Mouse (Mus musculus) cerebral cortex, adult 2 months (tissue): ENCODE results near the gene 4932438H23Rik.

Experiments
- WGBS: fragments of 180-500 bp; shearing (Covaris S2); methylation state at CpG from one replicate; pipeline ENCODE4 v1.1.7; 2018; 5-methylcytosine and 5-hydroxymethylcytosine counted together

4932438H23Rik gene

DNA sequence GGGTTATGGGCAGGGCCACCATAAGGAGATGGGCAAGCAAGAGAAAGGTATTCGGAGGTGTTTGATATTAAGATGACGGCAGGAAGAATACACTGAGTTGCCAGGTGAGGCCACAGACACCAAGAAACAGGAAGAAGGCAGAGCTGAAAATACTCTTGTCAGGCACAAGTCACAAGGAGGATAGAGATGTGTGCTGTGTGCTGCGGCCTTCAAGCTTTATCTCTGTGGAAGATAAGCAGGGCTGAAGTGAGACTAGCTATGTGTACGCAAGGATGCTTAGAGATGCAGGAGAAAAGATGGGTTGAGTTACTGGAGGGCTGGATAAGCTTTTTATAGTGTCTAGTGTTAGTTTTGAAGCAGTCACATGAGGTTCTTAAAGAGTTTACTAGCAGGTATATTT is 37.7 kb downstream of the 4932438H23Rik start:
- 84% methylated on average over 4 of the region's 4 CpGs for WGBS

DNA sequence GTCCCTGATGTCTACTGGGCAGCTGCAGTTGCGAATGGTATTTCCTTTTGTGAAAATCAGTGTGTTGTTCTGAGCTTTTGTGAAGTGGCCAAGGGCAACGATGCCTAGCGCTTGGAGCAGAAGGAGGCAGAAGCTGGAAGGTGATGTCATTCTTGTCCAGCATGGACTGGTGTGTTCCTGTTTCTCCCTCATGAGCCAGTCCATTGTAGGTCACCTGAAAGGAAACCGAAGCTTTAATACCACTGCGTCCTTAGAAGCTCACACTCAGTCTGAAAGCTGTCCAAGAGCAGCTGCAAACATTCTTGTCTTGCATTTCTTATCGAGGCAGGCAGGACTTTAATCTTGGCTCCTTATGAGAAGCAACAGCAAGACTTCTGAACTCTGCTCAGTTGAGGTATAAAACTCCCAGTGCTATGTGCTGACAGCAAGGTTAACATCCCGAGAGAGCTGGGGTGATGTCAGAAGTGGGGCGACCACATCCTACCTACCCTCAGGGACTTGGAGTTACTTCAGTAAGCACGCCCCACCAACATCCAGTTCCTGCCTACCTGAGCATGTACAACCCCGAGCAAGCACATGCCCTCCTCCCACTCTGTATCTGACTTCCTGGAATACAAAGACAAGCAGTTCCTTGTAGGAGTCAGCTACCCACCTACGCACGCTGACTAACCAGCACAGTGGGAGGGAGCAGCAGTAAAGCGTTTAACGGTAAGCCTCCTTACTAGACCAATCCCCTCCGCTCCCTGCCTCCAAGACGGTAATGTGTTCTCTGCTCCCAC is 38.7 kb downstream of the 4932438H23Rik start:
- 34% methylated on average over 16 of the region's 16 CpGs for WGBS

DNA sequence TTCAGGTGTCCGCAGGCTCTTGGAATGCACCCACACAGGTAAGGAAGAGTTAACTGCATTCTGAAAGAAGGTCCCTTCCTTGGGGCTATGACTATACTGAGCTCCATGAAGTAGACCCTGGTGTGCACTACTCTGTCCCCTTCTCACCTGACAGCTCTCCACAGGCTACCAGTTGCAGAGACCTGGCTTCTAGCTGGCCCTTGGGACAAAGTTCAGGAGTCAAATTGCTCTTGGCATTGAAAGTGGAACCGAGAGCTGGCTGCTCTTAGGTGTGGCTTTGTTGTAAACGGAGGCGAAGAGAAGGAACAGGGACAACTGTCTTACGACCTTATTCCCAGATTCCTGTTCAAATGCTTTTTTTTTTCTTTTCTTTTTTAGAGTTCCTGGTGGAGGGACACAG is 39.8 kb downstream of the 4932438H23Rik start:
- WGBS: 93% methylated on average over 5 of the region's 5 CpGs

DNA sequence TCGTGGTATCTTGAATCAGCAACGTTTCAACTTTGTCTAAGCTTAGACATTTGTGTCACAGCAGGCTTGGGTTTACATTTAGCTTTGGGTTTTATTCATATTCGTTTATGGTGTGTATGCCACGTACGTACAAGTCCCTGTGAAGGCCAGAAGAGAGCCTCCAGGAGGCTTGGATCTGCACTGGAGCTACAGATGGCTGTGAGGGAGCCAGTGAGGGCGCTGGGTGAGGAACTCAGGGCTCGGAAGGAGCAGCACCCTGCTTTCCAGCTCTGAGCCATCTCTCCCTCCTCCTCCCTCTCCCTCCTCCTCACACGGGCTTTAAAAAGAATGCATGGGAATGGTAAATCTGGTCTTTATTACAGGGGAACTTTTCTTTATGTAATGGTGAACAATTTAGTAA is 41.3 kb downstream of the 4932438H23Rik start:
- 36% methylated on average over 8 of the region's 8 CpGs for WGBS

DNA sequence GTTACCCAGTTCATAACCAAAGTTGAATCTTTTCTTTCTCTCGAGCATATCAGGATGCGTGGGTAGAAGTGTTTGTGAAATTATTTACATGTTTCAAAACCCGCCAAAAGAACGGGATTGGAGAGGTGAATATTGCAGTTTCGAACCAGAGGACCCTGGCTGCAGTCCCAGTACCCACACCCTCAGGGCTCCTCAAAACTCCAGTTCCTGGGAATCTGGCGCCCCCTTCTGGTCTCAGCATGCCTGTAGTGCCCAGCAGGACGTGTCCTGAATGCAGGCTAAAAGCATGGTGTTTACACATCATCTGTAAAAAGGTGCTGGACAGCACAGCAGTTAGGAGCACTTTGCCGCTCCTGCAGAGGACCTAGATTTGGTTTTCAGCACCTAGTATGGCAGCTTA is 49.4 kb downstream of the 4932438H23Rik start:
- 56% methylated on average over 8 of the region's 8 CpGs for WGBS

DNA sequence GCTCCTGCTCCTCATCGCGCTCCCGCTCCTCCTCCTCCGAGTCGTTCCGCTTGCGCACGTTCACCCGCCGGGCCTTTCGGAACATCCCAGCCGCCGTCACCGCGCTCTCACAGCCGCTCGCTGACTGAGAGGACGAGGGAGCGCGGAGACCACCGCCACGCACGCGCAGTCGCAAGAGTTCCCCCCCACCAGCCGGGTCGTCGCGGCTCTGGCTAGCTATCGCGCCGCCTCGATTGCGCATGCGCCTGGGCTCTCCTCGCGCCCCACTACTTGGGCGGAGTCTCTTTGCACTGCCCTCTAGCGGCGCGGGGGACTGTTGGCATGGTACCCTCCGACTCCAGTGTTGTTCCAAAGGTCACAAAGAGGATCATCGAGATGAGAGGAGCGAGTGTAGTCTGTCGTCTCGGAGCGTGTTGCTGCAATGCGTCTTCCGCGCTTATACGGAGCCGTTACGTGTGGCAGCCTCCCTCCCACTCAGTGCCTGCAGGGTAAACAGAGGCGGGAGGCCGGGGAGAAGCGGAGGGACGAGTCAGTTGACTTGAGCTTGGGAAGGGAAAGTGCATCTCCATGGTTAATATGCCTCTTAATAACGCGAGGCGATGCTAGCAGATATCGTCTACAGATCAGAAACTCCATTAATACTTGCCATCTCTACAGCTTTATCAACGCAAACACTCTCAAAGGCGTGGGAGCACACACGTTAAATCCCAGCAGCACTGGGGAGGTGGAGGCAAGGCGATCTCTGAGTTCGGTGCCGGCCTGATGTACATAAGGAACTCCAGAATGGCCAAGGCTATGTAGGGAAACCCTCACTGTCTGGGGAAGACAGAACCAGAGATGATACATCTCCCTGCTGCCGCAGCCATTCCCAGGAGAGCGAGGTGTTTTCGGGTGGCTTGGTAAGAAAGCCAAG is 50.4 kb downstream of the 4932438H23Rik start, which contains the start of gene Paxbp1:
Gene Paxbp1 (minus strand): TSS at position 274 of the 913 bp plus-strand sequence.
- 1% methylated on average over 70 of the region's 70 CpGs for whole genome bisulfite sequencing

DNA sequence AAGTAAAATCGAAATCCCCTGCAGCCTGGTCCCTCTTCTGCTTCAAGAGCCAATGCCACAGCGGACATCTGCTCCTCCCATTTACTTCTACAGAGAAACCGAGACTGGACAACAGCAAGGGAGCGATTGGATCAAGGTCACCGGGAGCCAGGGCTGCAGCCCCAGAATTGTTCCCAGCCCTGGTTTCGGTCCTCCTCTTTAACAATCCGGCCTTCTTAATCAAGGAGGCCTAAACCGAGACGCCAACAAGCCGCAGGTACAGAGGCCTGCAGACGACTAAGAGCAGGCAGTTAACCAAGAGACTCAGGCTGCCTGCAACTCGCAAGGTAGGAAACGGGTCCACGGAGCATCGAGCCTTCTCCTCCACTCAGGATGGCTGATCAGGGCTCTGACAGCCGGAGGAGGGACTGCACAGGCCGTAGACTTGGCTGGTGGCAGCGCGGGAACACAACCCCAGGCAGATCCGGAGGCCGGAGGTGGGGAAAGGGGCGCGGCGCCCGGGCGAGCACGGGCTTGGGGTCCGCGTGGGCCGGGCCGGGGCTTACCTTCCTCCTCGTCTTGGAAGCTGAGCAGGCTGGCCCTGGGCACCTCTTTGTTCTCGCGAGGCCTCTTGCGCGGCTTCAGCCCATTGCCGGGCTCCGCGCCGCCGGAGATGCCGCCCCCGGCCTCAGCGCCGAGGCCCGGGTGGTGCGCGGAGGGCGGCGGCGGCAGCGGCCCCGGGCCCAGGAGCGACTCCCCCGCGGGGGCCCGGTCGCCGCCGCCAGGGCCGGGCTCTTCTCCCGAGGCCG is 51.3 kb downstream of the 4932438H23Rik start:
- WGBS: under 1% methylated on average over 63 of the region's 63 CpGs

DNA sequence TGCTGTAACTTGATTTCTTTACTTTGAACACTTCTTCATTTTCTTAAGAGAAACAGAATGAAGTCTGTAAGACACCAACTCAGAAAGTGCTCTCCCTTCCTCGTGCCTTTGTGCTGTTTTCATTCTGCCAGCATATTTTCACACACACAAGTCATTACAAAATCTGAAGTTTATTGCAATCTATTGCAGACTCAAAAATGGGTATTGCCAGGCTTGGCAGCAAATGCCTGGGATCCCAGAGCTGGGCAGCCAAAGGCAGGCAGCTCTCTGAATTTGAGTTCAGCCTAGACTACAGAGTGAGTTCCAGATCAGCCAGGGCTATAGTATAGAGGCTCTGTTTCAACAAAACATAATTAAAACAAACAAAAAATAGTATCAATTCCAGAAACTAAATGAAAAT is 52.3 kb downstream of the 4932438H23Rik start:
- WGBS: 9% methylated on average over 1 of the region's 1 CpGs

DNA sequence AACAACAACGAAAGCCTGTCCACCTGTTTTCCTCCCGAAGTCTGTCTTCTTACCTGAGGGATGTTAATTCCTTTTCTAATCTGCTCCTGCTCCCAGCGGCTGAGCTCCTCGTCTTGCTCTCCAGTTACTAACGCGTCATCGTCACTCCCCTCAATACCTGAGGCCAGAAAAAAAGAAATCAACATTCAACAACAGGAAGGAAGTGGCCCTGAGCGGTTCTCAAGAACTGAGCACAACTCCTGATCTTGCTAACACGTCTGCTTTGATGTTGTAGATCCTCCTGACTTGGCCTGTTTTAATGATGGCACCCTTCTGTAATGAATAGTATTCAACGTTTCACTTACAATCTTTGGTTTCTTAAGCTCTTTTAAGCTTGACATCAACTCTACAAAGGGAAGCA is 59.1 kb downstream of the 4932438H23Rik start:
- 87% methylated on average over 10 of the region's 10 CpGs for WGBS

DNA sequence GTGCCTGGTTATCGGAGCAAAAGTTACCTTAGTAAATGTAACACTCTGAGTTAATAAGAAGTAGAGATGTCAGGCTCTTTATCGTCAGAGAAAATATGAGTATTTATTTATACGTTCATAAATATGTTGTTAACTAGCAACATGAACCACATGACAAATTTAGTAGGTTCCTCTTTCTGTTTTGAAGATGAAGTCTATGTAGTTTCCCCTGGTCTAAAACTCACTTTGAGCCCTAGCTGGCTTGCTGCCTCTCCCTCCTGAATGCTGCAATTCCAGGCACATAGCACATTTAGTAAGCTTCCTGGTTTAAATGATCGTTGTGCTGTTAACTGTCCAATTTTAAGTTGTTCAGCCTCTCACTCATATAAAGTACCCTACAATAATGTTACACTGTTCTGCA is 64.2 kb downstream of the 4932438H23Rik start:
- 81% methylated on average over 4 of the region's 4 CpGs for WGBS

DNA sequence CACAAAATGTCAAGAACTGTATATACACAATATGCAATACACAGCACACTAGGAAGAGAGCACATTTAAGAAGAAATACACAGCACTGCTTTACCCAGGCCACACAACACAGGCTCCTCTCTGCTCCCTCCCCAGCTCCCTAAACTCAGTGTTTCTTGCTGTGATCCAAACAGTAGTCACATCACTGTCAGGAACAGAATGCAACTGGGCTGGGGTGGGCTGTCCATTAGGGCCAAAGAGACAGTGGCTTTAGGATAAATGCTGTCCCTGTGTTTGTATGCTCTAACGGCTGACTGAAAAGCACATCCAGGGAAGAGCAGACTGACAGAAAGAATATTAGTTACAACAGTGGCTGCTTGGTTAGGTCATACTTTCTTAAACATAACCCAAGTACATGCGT is 65.0 kb downstream of the 4932438H23Rik start:
- 85% methylated on average over 2 of the region's 2 CpGs for WGBS

DNA sequence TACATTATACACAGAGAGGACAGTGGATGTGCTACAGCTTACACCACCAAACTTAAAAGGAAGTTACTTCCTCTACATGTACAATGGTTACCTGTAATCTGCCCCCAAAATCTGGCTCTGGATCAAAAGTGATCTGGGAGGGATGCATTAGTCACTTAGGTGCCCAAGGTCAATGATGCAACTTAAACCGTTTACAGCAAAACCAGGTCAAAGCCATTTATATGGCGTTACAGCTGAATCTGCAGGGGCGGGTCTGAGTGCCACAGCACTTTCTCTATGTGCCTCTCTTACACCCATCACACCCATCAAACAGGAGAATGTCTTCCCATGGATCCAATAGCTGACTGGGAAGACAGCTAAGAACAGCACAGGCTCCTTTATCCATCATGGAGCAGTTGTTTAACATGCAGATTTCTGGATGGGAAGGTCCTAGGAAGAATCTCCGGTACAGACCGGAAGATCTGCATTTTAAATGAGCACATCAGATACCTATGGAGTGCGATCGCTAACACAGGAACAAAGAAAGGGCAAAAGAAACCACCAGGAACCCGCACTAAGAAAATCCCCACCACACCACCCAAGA is 65.7 kb downstream of the 4932438H23Rik start:
- WGBS: 80% methylated on average over 8 of the region's 8 CpGs

DNA sequence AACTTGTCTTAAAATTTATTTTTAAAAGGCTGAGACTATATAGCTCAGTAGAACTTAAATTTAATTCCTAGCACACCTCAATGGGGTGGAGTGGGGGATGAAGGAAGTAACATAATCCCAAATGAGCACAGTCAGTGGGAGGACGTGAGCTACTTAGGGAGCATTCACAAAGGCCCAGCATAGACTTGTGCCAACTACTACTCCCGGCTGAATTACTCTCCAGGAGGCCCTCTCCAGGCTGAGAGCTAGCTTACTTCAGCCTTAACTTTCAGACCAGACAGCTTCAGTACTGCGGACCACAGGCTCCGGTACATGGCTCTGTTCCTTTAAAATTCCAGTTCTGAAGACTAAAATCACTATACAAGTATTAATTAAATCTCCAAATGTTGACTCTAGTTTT is 68.6 kb downstream of the 4932438H23Rik start:
- WGBS: 51% methylated on average over 4 of the region's 4 CpGs

DNA sequence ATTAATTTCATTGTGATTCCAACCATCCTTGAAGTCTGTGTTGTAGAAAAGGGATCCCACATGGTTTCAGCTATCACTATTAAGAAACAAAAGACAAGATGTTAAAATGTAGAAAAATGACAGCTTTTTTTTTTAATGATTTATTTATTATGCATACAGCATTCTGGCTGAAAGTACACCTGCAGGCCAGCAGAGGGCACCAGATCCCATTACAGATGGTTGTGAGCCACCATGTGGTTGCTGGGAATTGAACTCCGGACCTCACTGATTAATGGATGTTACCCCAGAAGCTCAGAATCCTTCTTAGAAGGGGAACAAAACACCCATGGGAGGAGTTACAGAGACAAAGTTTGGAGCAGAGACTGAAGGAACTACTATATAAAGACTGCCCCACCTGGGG is 71.5 kb downstream of the 4932438H23Rik start:
- 81% methylated on average over 1 of the region's 1 CpGs for WGBS

DNA sequence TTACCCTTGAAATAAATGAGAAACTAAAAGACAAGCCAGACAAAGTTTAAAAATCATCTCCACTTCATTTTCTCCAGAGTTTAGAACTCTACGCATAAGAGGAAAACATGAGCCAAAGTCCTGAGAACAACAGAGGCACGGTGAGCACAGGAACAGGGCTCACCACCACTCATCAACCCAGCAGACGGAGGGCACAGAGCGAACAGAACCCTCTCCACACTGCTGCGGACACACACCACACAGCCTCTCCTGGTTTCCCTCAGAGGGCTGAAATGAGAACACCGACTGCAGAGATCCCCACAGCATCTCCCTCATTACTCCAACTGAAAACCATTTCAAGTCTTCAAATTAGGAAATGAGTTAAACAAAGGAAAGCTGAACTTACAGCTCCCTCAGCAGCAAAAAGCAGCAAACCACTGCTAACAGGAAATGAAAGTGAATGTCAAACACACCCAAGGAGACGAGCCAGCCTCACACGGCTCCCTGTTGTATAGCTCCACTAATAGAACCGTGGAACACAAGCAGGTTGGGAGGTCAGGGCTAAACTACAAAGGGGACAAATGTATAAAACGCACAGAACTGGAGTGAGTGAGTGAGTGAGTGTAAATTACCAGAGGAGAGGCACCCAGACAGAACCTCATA is 74.0 kb downstream of the 4932438H23Rik start:
- WGBS: 83% methylated on average over 10 of the region's 10 CpGs

DNA sequence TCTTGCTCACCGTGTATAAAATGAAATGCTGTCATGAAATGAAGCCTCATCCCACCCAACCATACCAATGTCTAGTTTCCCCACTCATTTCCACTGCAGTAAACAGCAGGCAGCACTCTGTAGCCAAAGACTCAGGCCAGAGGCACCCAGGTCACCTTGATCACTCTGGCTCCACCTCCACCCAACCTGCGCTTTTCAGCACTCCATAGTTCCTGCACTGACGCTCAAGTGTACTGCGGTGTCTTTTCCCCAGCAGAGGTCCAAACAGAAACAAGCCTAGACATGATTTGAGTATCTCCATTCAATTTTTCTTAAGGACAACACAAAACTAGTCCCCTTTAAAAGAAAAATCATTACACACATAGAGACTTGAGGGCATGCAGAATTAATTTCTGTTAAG is 75.4 kb downstream of the 4932438H23Rik start:
- 91% methylated on average over 4 of the region's 4 CpGs for WGBS

DNA sequence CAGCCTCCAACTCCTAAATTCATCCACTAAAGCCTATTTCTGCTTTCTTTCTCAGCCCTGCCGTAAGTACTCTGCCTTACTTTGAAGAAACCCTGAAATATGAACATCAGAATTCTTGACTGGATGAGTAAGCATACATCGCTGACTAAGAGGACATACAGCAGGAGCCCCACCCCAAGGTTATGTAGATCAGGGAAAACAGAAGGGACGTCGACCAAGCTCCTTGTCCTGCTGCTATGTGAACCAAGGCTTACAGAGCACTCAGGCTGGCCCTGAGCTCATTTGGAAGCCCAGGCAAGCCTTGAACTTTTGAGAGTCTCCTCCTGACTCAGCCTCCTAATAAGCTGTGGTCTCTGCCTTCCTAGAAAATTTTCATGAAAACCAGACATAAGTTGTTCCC is 79.2 kb downstream of the 4932438H23Rik start:
- WGBS: 71% methylated on average over 4 of the region's 4 CpGs

DNA sequence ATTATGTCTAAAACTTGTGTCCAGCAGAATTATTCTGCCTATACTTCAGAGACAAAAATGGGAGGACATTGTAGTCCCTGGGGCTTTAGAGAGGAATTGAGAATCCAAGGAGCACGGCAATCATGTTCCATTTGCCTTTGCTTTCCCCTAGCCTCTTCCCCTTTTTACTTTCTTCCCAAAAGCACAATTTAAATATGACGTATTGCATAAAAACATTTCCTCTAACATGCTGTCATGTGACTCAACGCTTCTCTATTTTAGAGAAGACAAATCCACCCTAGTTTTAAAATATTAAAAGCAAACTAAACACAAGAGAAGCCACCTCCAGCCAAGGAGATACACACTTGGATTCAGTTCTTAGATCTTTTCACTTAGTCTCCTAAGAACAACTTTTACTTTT is 83.1 kb downstream of the 4932438H23Rik start:
- WGBS: 6% methylated on average over 3 of the region's 3 CpGs

DNA sequence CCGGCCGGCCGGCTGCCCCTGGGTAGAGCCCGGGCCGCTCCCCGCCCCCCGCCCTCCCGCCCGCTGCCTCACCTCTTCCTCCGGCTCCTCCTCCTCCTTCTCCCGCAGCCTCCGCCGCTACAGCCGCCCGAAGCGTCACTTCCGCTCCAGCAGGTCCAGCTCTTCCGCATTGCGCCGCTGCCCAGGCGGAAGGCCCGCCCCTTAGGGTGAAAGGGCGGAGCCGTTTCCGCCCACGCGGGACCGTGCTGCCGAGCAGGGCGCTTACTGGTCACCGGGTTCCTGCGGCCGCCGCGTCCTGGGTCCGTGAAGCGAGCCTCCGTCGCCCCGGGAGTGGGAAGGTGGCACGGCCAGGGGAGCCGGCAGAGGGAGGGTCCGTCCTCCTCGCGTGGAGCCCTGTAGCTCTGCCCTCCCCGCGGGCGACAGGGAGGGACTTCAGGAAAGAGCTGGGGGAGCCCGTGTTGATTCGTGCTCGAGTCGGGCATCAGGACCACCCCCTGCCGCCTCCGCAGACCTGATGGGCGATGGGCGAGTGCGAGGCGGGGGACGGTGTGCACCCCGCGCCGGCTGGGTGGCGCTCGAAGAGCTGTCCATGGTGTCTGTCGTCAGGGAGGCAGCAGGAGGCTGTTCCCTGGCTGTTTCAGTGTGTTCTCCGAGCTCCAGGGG is 83.8 kb downstream of the 4932438H23Rik start, which contains the start of gene Synj1:
Gene Synj1 (minus strand): TSS at position 288 of the 663 bp plus-strand sequence.
- WGBS: under 1% methylated on average over 65 of the region's 66 CpGs

DNA sequence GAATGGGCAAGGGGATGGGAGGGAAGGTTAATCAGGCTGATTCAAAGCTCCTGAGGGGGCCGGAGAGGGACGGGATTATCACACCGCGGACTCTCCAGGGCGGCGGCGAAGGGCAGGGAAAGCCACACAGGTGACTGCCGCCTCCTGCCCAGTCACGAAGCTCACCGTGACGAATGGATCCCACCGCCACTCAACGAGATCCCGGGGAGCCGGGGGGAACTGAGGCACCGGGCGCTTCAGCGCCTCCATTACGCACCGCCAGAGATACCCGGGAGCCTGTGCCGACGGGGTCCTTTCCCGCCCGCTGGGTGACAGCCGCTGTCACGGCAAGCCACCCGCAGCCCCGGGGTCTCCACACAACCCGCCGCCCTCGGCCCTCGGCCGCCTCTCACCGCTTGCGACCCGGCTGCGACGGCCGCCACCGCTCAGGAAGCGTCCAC is 84.3 kb downstream of the 4932438H23Rik start:
- WGBS: under 1% methylated on average over 42 of the region's 42 CpGs
